Mouse (Mus musculus): Measurements from ENCODE around the gene Iqcf3. TPM values are rescaled to one million over a fixed set of nuclear protein-coding genes. Genes with fewer than 3 reads are reported as not detected.

The Iqcf3 gene
- polyA plus RNA-seq, 1 experiment from 2014 or later = not detected

- Histone ChIP-seq H3K4me3 (no peak overlapping the region), H3K36me3 (no peaks in the 10 kb centered on the region), H3K4me2 (no peak overlapping the region), H3K27ac (replicated peaks) (no peak overlapping the region), H3K27me3 (no peaks in the 10 kb centered on the region), H3K9ac (no peak overlapping the region), H3K4me1 (replicated peaks) (no peaks in the 10 kb centered on the region), H3K9me3 (no peaks in the 10 kb centered on the region)
- no peak for ATAC-seq (ENCODE audit: low FRiP score, low read depth)
- WGBS = 53% methylated on average over 11 of the region's 11 CpGs
Measured at GRCm38 (mm10) chr9:106566437-106566836, 5.0 kb upstream of the Iqcf3 start.

GRCm38 (mm10) chr9:106564025-106564424, 2.6 kb upstream of the Iqcf3 start:
- WGBS = 74% methylated on average over 8 of the region's 8 CpGs
- Histone ChIP-seq H3K4me2 (no peak overlapping the region), H3K9ac (no peak overlapping the region), H3K4me3 (no peak overlapping the region), H3K4me1 (replicated peaks) (no peaks in the 10 kb centered on the region), H3K9me3 (no peaks in the 10 kb centered on the region), H3K27me3 (no peaks in the 10 kb centered on the region), H3K36me3 (no peaks in the 10 kb centered on the region), H3K27ac (replicated peaks) (no peak overlapping the region)
- ATAC-seq (ENCODE audit: low FRiP score, low read depth) = no peak

- H3K9ac ChIP-seq = no peak overlapping the region
- no peaks in the 10 kb centered on the region for H3K4me1 ChIP-seq (replicated peaks)
- WGBS = 91% methylated on average over 11 of the region's 11 CpGs
- no peak overlapping the region for H3K4me3 ChIP-seq
- H3K27me3 ChIP-seq = no peaks in the 10 kb centered on the region
- no peaks in the 10 kb centered on the region for H3K36me3 ChIP-seq
- H3K9me3 ChIP-seq = no peaks in the 10 kb centered on the region
- no peak for ATAC-seq (ENCODE audit: low FRiP score, low read depth)
- no peak overlapping the region for H3K4me2 ChIP-seq
- H3K27ac ChIP-seq (replicated peaks) = no peak overlapping the region
Measured at GRCm38 (mm10) chr9:106562291-106562690, 860 bp upstream of the Iqcf3 start.

GRCm38 (mm10) chr9:106534975-106535374, 26.5 kb downstream of the Iqcf3 start:
- Histone ChIP-seq H3K36me3 (no peaks in the 10 kb centered on the region), H3K9ac (no peak overlapping the region), H3K9me3 (no peaks in the 10 kb centered on the region), H3K27me3 (no peaks in the 10 kb centered on the region), H3K4me1 (replicated peaks) (no peaks in the 10 kb centered on the region), H3K27ac (replicated peaks) (no peak overlapping the region), H3K4me2 (no peak overlapping the region), H3K4me3 (no peak overlapping the region)
- WGBS = 88% methylated on average over 11 of the region's 11 CpGs
- no peak for ATAC-seq (ENCODE audit: low FRiP score, low read depth)

- no peak for ATAC-seq (ENCODE audit: low FRiP score, low read depth)
- 91% methylated on average over 7 of the region's 7 CpGs for WGBS
- H3K9me3 ChIP-seq = no peaks in the 10 kb centered on the region
- H3K4me2 ChIP-seq = no peak overlapping the region
- no peaks in the 10 kb centered on the region for H3K4me1 ChIP-seq (replicated peaks)
- no peak overlapping the region for H3K27ac ChIP-seq (replicated peaks)
- no peaks in the 10 kb centered on the region for H3K27me3 ChIP-seq
- H3K36me3 ChIP-seq = no peaks in the 10 kb centered on the region
- H3K9ac ChIP-seq = no peak overlapping the region
- no peak overlapping the region for H3K4me3 ChIP-seq
Measured at GRCm38 (mm10) chr9:106534296-106534695, 27.1 kb downstream of the Iqcf3 start.

GRCm38 (mm10) chr9:106531833-106532232, 29.6 kb downstream of the Iqcf3 start:
- Histone ChIP-seq H3K9me3 (no peaks in the 10 kb centered on the region), H3K36me3 (no peaks in the 10 kb centered on the region), H3K4me3 (no peak overlapping the region), H3K4me1 (replicated peaks) (no peaks in the 10 kb centered on the region), H3K27me3 (no peaks in the 10 kb centered on the region), H3K27ac (replicated peaks) (no peak overlapping the region), H3K4me2 (no peak overlapping the region), H3K9ac (no peak overlapping the region)
- 32% methylated on average over 3 of the region's 3 CpGs for WGBS
- ATAC-seq (ENCODE audit: low FRiP score, low read depth) = no peak

- Histone ChIP-seq H3K36me3 (no peaks in the 10 kb centered on the region), H3K9ac (no peak overlapping the region), H3K4me1 (replicated peaks) (no peaks in the 10 kb centered on the region), H3K9me3 (no peaks in the 10 kb centered on the region), H3K27ac (replicated peaks) (no peak overlapping the region), H3K27me3 (no peaks in the 10 kb centered on the region), H3K4me3 (no peak overlapping the region), H3K4me2 (no peak overlapping the region)
- WGBS = 85% methylated on average over 8 of the region's 8 CpGs
- no peak for ATAC-seq (ENCODE audit: low FRiP score, low read depth)
Measured at GRCm38 (mm10) chr9:106519909-106520308, 41.5 kb downstream of the Iqcf3 start.

- no peaks in the 10 kb centered on the region for H3K4me1 ChIP-seq (replicated peaks)
- 90% methylated on average over 2 of the region's 2 CpGs for WGBS
Measured at GRCm38 (mm10) chr9:106519433-106519832, 42.0 kb downstream of the Iqcf3 start.

GRCm38 (mm10) chr9:106514273-106514672, 47.2 kb downstream of the Iqcf3 start, which contains the start of gene Iqcf5:
Gene Iqcf5, plus strand, starts transcription at chr9:106514573.
- no peaks in the 10 kb centered on the region for H3K27me3 ChIP-seq
- no peaks in the 10 kb centered on the region for H3K36me3 ChIP-seq
- no peak within 1 kb of the TSS for H3K4me3 ChIP-seq
- no peak within 1 kb of the TSS for H3K9ac ChIP-seq
- H3K9me3 ChIP-seq = no peaks in the 10 kb centered on the region
- 89% methylated on average over 4 of the region's 4 CpGs for WGBS
- no peak within 1 kb of the TSS for H3K27ac ChIP-seq (replicated peaks)
- ATAC-seq (ENCODE audit: low FRiP score, low read depth) = no peak
- no peaks in the 10 kb centered on the region for H3K4me1 ChIP-seq (replicated peaks)
- no peak within 1 kb of the TSS for H3K4me2 ChIP-seq

More at GRCm38 (mm10) chr9:106519433-106519832, 42.0 kb downstream of the Iqcf3 start:
- Histone ChIP-seq H3K9ac (no peak overlapping the region), H3K4me3 (no peak overlapping the region), H3K9me3 (no peaks in the 10 kb centered on the region), H3K27ac (replicated peaks) (no peak overlapping the region), H3K4me2 (no peak overlapping the region), H3K36me3 (no peaks in the 10 kb centered on the region), H3K27me3 (no peaks in the 10 kb centered on the region)
- no peak for ATAC-seq (ENCODE audit: low FRiP score, low read depth)

GRCm38 (mm10) chr9:106513566-106513965, 47.9 kb downstream of the Iqcf3 start:
- no peak overlapping the region for H3K9ac ChIP-seq
- H3K4me1 ChIP-seq (replicated peaks) = no peaks in the 10 kb centered on the region
- 81% methylated on average over 6 of the region's 6 CpGs for WGBS
- H3K4me3 ChIP-seq = no peak overlapping the region
- H3K36me3 ChIP-seq = no peaks in the 10 kb centered on the region
- no peaks in the 10 kb centered on the region for H3K9me3 ChIP-seq
- no peaks in the 10 kb centered on the region for H3K27me3 ChIP-seq
- ATAC-seq (ENCODE audit: low FRiP score, low read depth) = no peak
- no peak overlapping the region for H3K27ac ChIP-seq (replicated peaks)
- no peak overlapping the region for H3K4me2 ChIP-seq

GRCm38 (mm10) chr9:106512729-106513450, 48.5 kb downstream of the Iqcf3 start:
- no peak for ATAC-seq (ENCODE audit: low FRiP score, low read depth)
- Histone ChIP-seq H3K9ac (no peak overlapping the region), H3K36me3 (no peaks in the 10 kb centered on the region), H3K4me2 (no peak overlapping the region), H3K4me3 (no peak overlapping the region), H3K27me3 (no peaks in the 10 kb centered on the region), H3K9me3 (no peaks in the 10 kb centered on the region), H3K4me1 (replicated peaks) (no peaks in the 10 kb centered on the region), H3K27ac (replicated peaks) (no peak overlapping the region)
- WGBS = 64% methylated on average over 13 of the region's 13 CpGs

GRCm38 (mm10) chr9:106509356-106509755, 52.1 kb downstream of the Iqcf3 start:
- Histone ChIP-seq H3K36me3 (no peaks in the 10 kb centered on the region), H3K9ac (no peak overlapping the region), H3K27me3 (no peaks in the 10 kb centered on the region), H3K27ac (replicated peaks) (no peak overlapping the region), H3K9me3 (no peaks in the 10 kb centered on the region), H3K4me1 (replicated peaks) (no peaks in the 10 kb centered on the region), H3K4me3 (no peak overlapping the region), H3K4me2 (no peak overlapping the region)
- ATAC-seq (ENCODE audit: low FRiP score, low read depth) = no peak
- 95% methylated on average over 10 of the region's 10 CpGs for WGBS

GRCm38 (mm10) chr9:106504246-106504645, 57.2 kb downstream of the Iqcf3 start:
- no peak overlapping the region for H3K4me2 ChIP-seq
- no peak overlapping the region for H3K4me3 ChIP-seq
- H3K27ac ChIP-seq (replicated peaks) = no peak overlapping the region
- WGBS = 76% methylated on average over 6 of the region's 6 CpGs
- no peak overlapping the region for H3K9ac ChIP-seq
- H3K36me3 ChIP-seq = no peaks in the 10 kb centered on the region
- no peaks in the 10 kb centered on the region for H3K27me3 ChIP-seq
- no peak for ATAC-seq (ENCODE audit: low FRiP score, low read depth)
- no peaks in the 10 kb centered on the region for H3K9me3 ChIP-seq
- H3K4me1 ChIP-seq (replicated peaks) = no peaks in the 10 kb centered on the region
